In genomic region chr2:165073381-165073781, GRCm38 (mm10) we compare ENCODE assay signal across 16 mouse cellular contexts. TPM values are rescaled to one million over a fixed set of nuclear protein-coding genes. Genes with fewer than 3 reads are reported as not detected.
DNase-seq lines count a peak whose midpoint lies in the region; ATAC-seq lines count a peak whose summit lies in the region.
"Had no signal": no experiment of that assay in that cellular context is flagged by ENCODE, and none has a peak within 500 bp of the region (broad histone marks: within the 10 kb centered on the region; RNA-seq: fewer than 3 reads in every experiment).

No protein-coding gene starts in this region.

- peaks cover 66% of the 10 kb centered on the region for H3K27me3 ChIP-seq in neural tube, embryonic 12.5 days (replicated peaks)
- H3K27me3 ChIP-seq in neural tube, embryonic 15.5 days (replicated peaks), result peaks cover 62% of the 10 kb centered on the region
- no peaks in the 10 kb centered on the region for H3K27me3 ChIP-seq in forebrain, embryonic 16.5 days (replicated peaks; ENCODE audit: control insufficient read depth, insufficient read depth, low read length)

- H3K9ac ChIP-seq in neural tube, embryonic 12.5 days, result no peak overlapping the region
- no peak overlapping the region for H3K9ac ChIP-seq in neural tube, embryonic 15.5 days (replicated peaks)
- no peak overlapping the region for H3K9ac ChIP-seq in forebrain, embryonic 16.5 days (replicated peaks; ENCODE audit: low read depth, low read length)
- H3K9ac ChIP-seq: kidney, embryonic 15.5 days; lung, embryonic 15.5 days had no signal

- no peak overlapping the region for H3K27ac ChIP-seq in neural tube, embryonic 12.5 days
- H3K27ac ChIP-seq in neural tube, embryonic 15.5 days (replicated peaks), result no peak overlapping the region
- no peak overlapping the region for H3K27ac ChIP-seq in forebrain, embryonic 16.5 days (ENCODE audit: low read length)
- H3K27ac ChIP-seq: kidney, embryonic 15.5 days; lung, embryonic 15.5 days had no signal

- peak; percentile 44 for ATAC-seq in frontal cortex, adult (ENCODE audit: low TSS enrichment)
- no peak for ATAC-seq in neural tube, embryonic 12.5 days (ENCODE audit: low FRiP score, low read depth)
- no peak for ATAC-seq in neural tube, embryonic 15.5 days (ENCODE audit: low FRiP score)
- peak; percentile 19; the same call in 1 of the 2 replicates for ATAC-seq in forebrain, embryonic 16.5 days

- no peak for DNase-seq in frontal cortex, postnatal 10 days (ENCODE audit: low spot score in 2 of 2)
- peak; percentile 91 for DNase-seq in cerebellum, adult 8-10 months
- no peak for DNase-seq in kidney, adult 9 months
- DNase-seq in thymus, postnatal 0 days (ENCODE audit: low spot score), result no peak
- DNase-seq: adrenal gland, postnatal 36 days; gastrocnemius, postnatal 25 days; retina, postnatal 1 day had no signal

- H3K4me2 ChIP-seq in neural tube, embryonic 12.5 days (replicated peaks), result no peak overlapping the region
- no peak overlapping the region for H3K4me2 ChIP-seq in neural tube, embryonic 15.5 days
- H3K4me2 ChIP-seq in forebrain, embryonic 16.5 days (ENCODE audit: low read length), result peak overlapping the region; percentile 28; the same call in 1 of the 2 replicates
- H3K4me2 ChIP-seq: kidney, embryonic 15.5 days; liver, embryonic 11.5 days; lung, embryonic 15.5 days had no signal

- H3K9me3 ChIP-seq in neural tube, embryonic 12.5 days, result no peaks in the 10 kb centered on the region
- no peaks in the 10 kb centered on the region for H3K9me3 ChIP-seq in neural tube, embryonic 15.5 days (replicated peaks)
- no peaks in the 10 kb centered on the region for H3K9me3 ChIP-seq in forebrain, embryonic 16.5 days (ENCODE audit: control insufficient read depth, low read length)
- H3K9me3 ChIP-seq: kidney, embryonic 15.5 days; lung, embryonic 15.5 days had no signal

- 0 out of 2 replicates have a peak overlapping the region, but pooled peaks have one; percentile 3 for H3K4me3 ChIP-seq in neural tube, embryonic 12.5 days
- H3K4me3 ChIP-seq in neural tube, embryonic 15.5 days (replicated peaks), result no peak overlapping the region
- H3K4me3 ChIP-seq in forebrain, embryonic 16.5 days (replicated peaks; ENCODE audit: low read length), result no peak overlapping the region
- H3K4me3 ChIP-seq: kidney, embryonic 15.5 days; lung, embryonic 15.5 days had no signal

- peaks cover 39% of the 10 kb centered on the region for H3K4me1 ChIP-seq in neural tube, embryonic 12.5 days
- peaks cover 54% of the 10 kb centered on the region for H3K4me1 ChIP-seq in neural tube, embryonic 15.5 days
- peaks cover 66% of the 10 kb centered on the region for H3K4me1 ChIP-seq in forebrain, embryonic 16.5 days (replicated peaks; ENCODE audit: control insufficient read depth, insufficient read depth, low read length)

- no peaks in the 10 kb centered on the region for H3K36me3 ChIP-seq in neural tube, embryonic 12.5 days
- H3K36me3 ChIP-seq in neural tube, embryonic 15.5 days, result no peaks in the 10 kb centered on the region
- no peaks in the 10 kb centered on the region for H3K36me3 ChIP-seq in forebrain, embryonic 16.5 days (ENCODE audit: control insufficient read depth, insufficient read depth)
- H3K36me3 ChIP-seq: kidney, embryonic 15.5 days; lung, embryonic 15.5 days had no signal

- WGBS in neural tube, embryonic 12.5 days, result 35% methylated on average over 9 of the region's 9 CpGs
- WGBS in neural tube, embryonic 15.5 days, result 25% methylated on average over 9 of the region's 9 CpGs
- 12% methylated on average over 9 of the region's 9 CpGs for WGBS in forebrain, embryonic 16.5 days

RNA-seq across cellular contexts. Expression of gene 1700025C18Rik, which starts 17.2 kb away (rescaled TPM):
- polyA plus RNA-seq in neural tube, embryonic 12.5 days (2016; fragmentation: Nextera tagmentation; extraction: Ambion mirVana), result not detected in 2 replicates
- not detected in 2 replicates for polyA plus RNA-seq in neural tube, embryonic 15.5 days (2015; fragmentation: Nextera tagmentation; extraction: Ambion mirVana)
- polyA plus RNA-seq in forebrain, embryonic 16.5 days (2015; fragmentation: Nextera tagmentation; extraction: Ambion mirVana), result not detected in 2 replicates
- polyA plus RNA-seq in thymus, postnatal 0 days (2015; fragmentation: Nextera tagmentation; extraction: Ambion mirVana), result not detected in 2 replicates
- polyA plus RNA-seq: embryonic facial prominence, embryonic 14.5 days; intestine, embryonic 14.5 days; kidney, embryonic 15.5 days; liver, embryonic 11.5 days; lung, embryonic 15.5 days had no signal

RNA-seq across cellular contexts. Expression of gene Cd40, which starts 18.0 kb away (rescaled TPM):
- polyA plus RNA-seq in neural tube, embryonic 12.5 days (2016; fragmentation: Nextera tagmentation; extraction: Ambion mirVana), result 6.8 and 8.0 TPM in 2 replicates
- polyA plus RNA-seq in neural tube, embryonic 15.5 days (2015; fragmentation: Nextera tagmentation; extraction: Ambion mirVana), result 6.9 and 11.0 TPM in 2 replicates
- polyA plus RNA-seq in forebrain, embryonic 16.5 days (2015; fragmentation: Nextera tagmentation; extraction: Ambion mirVana), result 5.0 and 6.2 TPM in 2 replicates
- polyA plus RNA-seq in thymus, postnatal 0 days (2015; fragmentation: Nextera tagmentation; extraction: Ambion mirVana), result 29.6 and 31.4 TPM in 2 replicates

RNA-seq across cellular contexts. Expression of gene Ncoa5, which starts 38.7 kb away (rescaled TPM):
- polyA plus RNA-seq in neural tube, embryonic 12.5 days (2016; fragmentation: Nextera tagmentation; extraction: Ambion mirVana), result 121 and 123 TPM in 2 replicates
- 85.1 TPM in 2 replicates for polyA plus RNA-seq in neural tube, embryonic 15.5 days (2015; fragmentation: Nextera tagmentation; extraction: Ambion mirVana)
- 128 and 138 TPM in 2 replicates for polyA plus RNA-seq in forebrain, embryonic 16.5 days (2015; fragmentation: Nextera tagmentation; extraction: Ambion mirVana)
- 43.8 and 51.3 TPM in 2 replicates for polyA plus RNA-seq in thymus, postnatal 0 days (2015; fragmentation: Nextera tagmentation; extraction: Ambion mirVana)

Comparison
In these comparisons a context has a peak if more than half of its experiments do, and no peak if none do; other contexts are left out.
1. ATAC-seq: peak in frontal cortex, adult (single experiment) and forebrain, embryonic 16.5 days (single experiment); none in neural tube, embryonic 12.5 days (single experiment) and neural tube, embryonic 15.5 days (single experiment).